Mouse (Mus musculus): ENCODE measurements around the gene Ust. TPM values are rescaled to one million over a fixed set of nuclear protein-coding genes. Genes with fewer than 3 reads are reported as not detected.

The Ust gene
- polyA plus RNA-seq, 1 experiment from 2014 or later: 2.0 TPM

DNA sequence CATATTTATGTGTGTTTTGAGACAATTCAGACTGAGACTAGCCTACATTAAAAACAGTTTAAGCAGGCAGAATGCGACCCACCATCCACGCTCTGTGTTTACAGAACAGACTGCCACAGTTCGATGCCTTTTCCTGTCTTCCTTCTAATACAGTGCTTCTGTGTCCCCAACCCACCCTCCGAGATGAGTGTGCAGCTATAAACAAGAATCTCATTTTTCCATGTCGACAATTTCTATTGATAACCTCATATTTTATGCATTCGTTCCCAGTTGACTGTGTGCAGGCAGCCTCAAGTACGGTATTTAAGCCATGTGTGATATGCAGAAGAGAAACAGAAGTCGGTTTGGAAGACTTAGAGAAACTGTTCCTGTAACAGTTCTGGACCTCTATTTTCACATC, 6.9 kb downstream of the Ust start:
- H3K9me3 ChIP-seq (ENCODE audit: control insufficient read depth): no peaks in the 10 kb centered on the region
- 56% methylated on average over 8 of the region's 8 CpGs for WGBS
- no peaks in the 10 kb centered on the region for H3K4me1 ChIP-seq (replicated peaks; ENCODE audit: control insufficient read depth, insufficient read depth, low read length)
- ATAC-seq: no peak
- H3K4me2 ChIP-seq (replicated peaks; ENCODE audit: low read depth): no peak overlapping the region
- TF ChIP-seq CTCF (IDR thresholded peaks at IDR 0.05; ENCODE audit: low read depth): no peak
- no peaks in the 10 kb centered on the region for H3K36me3 ChIP-seq (ENCODE audit: control insufficient read depth, insufficient read depth)
- H3K4me3 ChIP-seq (ENCODE audit: low read depth, low read length): no peak overlapping the region
- H3K27ac ChIP-seq (ENCODE audit: low read depth, low read length): no peak overlapping the region
- no peak overlapping the region for H3K9ac ChIP-seq (ENCODE audit: low read depth, low read length)
- H3K27me3 ChIP-seq (replicated peaks; ENCODE audit: control insufficient read depth, insufficient read depth, low read length): 0 out of 2 replicates have a peak, but pooled peaks cover 4% of the 10 kb centered on the region

DNA sequence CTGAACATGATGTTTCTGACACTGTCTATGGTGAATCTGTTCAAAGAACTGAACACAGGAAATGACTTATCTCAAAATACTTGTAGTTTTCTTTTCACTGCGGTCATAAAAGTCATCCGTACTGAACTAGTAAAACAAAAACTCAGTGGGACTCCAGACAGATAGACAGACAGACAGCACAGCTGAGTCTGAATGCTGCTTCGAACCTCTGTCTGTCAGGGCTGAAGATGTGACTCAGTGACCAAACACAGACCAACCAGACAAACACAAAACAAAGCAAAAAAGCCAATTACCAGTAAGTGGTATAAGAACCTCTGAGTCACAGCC, 12.4 kb downstream of the Ust start:
- H3K4me1 ChIP-seq (replicated peaks; ENCODE audit: control insufficient read depth, insufficient read depth, low read length): no peaks in the 10 kb centered on the region
- no peaks in the 10 kb centered on the region for H3K9me3 ChIP-seq (ENCODE audit: control insufficient read depth)
- H3K27ac ChIP-seq (ENCODE audit: low read depth, low read length): no peak overlapping the region
- no peaks in the 10 kb centered on the region for H3K27me3 ChIP-seq (replicated peaks; ENCODE audit: control insufficient read depth, insufficient read depth, low read length)
- no peak overlapping the region for H3K4me3 ChIP-seq (ENCODE audit: low read depth, low read length)
- ATAC-seq: no peak
- no peak overlapping the region for H3K9ac ChIP-seq (ENCODE audit: low read depth, low read length)
- H3K36me3 ChIP-seq (ENCODE audit: control insufficient read depth, insufficient read depth): no peaks in the 10 kb centered on the region
- no peak for TF ChIP-seq CTCF (IDR thresholded peaks at IDR 0.05; ENCODE audit: low read depth)
- 37% methylated on average over 3 of the region's 3 CpGs for WGBS
- H3K4me2 ChIP-seq (replicated peaks; ENCODE audit: low read depth): no peak overlapping the region

DNA sequence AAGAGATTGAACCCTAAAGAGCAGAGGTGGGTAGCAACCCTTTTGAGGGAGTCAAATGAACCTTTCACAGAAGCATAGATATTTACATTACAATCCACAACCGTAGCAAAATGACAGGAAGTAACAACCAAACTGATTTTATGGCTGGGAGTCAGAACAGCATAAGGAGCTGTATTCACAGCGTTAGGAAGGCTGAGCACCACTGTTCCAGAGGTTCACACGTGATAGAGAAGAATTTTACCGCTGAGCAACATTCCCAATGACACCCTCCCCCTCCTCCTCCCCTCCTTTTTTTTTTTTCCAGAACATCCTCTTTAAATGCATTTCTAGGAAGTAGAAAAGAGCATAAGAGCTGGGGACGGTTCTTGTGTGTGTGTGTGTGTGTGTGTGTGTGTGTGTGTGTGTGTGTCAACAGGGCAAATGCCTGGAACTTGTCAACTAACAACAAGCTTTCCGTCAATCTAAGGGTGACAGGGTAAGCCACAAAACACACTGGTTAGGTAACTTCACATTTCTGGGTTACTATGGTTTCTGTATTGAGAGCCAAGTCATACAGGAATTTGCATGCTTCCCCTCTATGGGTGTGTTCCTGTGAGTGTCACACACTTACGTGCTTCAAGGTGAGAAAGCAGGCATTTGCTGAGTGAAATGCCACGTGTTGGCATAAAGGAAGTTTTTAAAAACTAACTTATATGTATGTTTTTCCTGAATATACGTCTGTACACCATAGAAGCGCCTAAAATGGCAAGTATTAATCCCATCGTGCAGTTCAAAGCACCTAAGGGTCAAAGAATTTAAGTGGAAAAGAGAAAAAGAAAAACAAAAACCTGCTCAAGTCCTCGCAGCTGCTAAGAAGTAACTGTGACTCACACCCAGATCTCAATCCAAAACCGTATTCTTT, 13.0 kb downstream of the Ust start:
- Histone ChIP-seq H3K9ac (ENCODE audit: low read depth, low read length) (no peak overlapping the region), H3K4me3 (ENCODE audit: low read depth, low read length) (no peak overlapping the region), H3K36me3 (ENCODE audit: control insufficient read depth, insufficient read depth) (no peaks in the 10 kb centered on the region), H3K4me1 (replicated peaks; ENCODE audit: control insufficient read depth, insufficient read depth, low read length) (no peaks in the 10 kb centered on the region), H3K27ac (ENCODE audit: low read depth, low read length) (no peak overlapping the region), H3K27me3 (replicated peaks; ENCODE audit: control insufficient read depth, insufficient read depth, low read length) (no peaks in the 10 kb centered on the region), H3K4me2 (replicated peaks; ENCODE audit: low read depth) (no peak overlapping the region), H3K9me3 (ENCODE audit: control insufficient read depth) (no peaks in the 10 kb centered on the region)
- no peak for ATAC-seq
- TF ChIP-seq CTCF (IDR thresholded peaks at IDR 0.05; ENCODE audit: low read depth): no peak
- 39% methylated on average over 13 of the region's 13 CpGs for WGBS

- no peak for ATAC-seq
- Histone ChIP-seq H3K27ac (ENCODE audit: low read depth, low read length) (no peak overlapping the region), H3K27me3 (replicated peaks; ENCODE audit: control insufficient read depth, insufficient read depth, low read length) (no peaks in the 10 kb centered on the region), H3K9me3 (ENCODE audit: control insufficient read depth) (no peaks in the 10 kb centered on the region), H3K4me3 (ENCODE audit: low read depth, low read length) (no peak overlapping the region), H3K4me1 (replicated peaks; ENCODE audit: control insufficient read depth, insufficient read depth, low read length) (no peaks in the 10 kb centered on the region), H3K36me3 (ENCODE audit: control insufficient read depth, insufficient read depth) (no peaks in the 10 kb centered on the region), H3K9ac (ENCODE audit: low read depth, low read length) (no peak overlapping the region), H3K4me2 (replicated peaks; ENCODE audit: low read depth) (no peak overlapping the region)
- TF ChIP-seq CTCF (IDR thresholded peaks at IDR 0.05; ENCODE audit: low read depth): no peak
- WGBS: 81% methylated on average over 4 of the region's 4 CpGs
These were observed 13.8 kb downstream of the Ust start for GRCm38 (mm10) chr10:8504832-8505231.

DNA sequence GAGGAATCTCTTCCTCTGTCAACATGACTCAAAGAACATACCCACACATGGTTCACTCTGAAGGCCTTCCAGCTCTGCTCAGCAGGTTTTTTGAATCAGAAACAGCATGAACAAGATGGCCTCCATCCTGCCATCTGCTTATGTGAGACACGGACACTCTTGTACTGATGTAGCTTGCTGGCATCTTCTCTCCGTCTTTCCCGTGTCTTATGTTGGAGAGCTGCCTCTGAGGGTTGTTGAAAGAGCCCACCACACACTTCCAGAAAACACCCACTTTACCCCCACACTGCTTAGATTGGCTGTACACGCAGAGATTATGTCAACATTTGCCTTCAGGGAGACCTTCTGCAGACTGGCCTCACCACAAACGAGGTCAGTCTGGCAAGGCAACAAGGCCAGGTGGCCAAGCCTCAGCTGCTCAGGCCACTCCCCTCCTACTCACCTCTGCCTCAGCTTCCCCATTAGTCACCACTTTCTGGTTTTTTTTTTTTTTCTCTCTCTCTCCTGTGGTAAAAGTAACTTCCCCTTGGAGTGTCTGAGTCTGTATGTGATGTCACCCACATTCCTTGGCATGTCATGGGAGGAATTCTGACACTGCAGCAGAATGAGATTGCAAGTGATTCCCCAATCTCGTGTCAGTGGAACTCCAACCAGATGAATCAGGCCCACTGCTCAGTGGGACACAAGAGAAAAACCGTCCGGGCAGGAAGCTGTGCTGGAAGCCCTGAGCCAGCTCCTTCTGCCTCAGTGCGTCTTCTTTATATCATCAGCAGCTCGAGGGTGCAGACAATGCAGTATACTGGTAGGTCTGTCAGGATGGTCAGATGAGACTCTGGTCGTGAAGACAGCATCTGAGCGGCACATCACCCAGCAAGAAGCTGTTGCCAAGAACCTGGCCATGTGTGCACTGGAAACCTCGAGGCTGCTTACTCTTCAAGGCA, 19.4 kb downstream of the Ust start:
- no peaks in the 10 kb centered on the region for H3K36me3 ChIP-seq (ENCODE audit: control insufficient read depth, insufficient read depth)
- no peak overlapping the region for H3K4me3 ChIP-seq (ENCODE audit: low read depth, low read length)
- H3K27ac ChIP-seq (ENCODE audit: low read depth, low read length): no peak overlapping the region
- no peak overlapping the region for H3K9ac ChIP-seq (ENCODE audit: low read depth, low read length)
- H3K4me2 ChIP-seq (replicated peaks; ENCODE audit: low read depth): no peak overlapping the region
- H3K4me1 ChIP-seq (replicated peaks; ENCODE audit: control insufficient read depth, insufficient read depth, low read length): no peaks in the 10 kb centered on the region
- TF ChIP-seq CTCF (IDR thresholded peaks at IDR 0.05; ENCODE audit: low read depth): no peak
- H3K27me3 ChIP-seq (replicated peaks; ENCODE audit: control insufficient read depth, insufficient read depth, low read length): no peaks in the 10 kb centered on the region
- no peak for ATAC-seq
- no peaks in the 10 kb centered on the region for H3K9me3 ChIP-seq (ENCODE audit: control insufficient read depth)
- 65% methylated on average over 13 of the region's 13 CpGs for WGBS

GRCm38 (mm10) chr10:8495543-8496141, 23.0 kb downstream of the Ust start:
- ATAC-seq: no peak
- no peak overlapping the region for H3K9ac ChIP-seq (ENCODE audit: low read depth, low read length)
- 49% methylated on average over 5 of the region's 5 CpGs for WGBS
- TF ChIP-seq CTCF (IDR thresholded peaks at IDR 0.05; ENCODE audit: low read depth): no peak
- no peaks in the 10 kb centered on the region for H3K4me1 ChIP-seq (replicated peaks; ENCODE audit: control insufficient read depth, insufficient read depth, low read length)
- H3K4me2 ChIP-seq (replicated peaks; ENCODE audit: low read depth): no peak overlapping the region
- no peak overlapping the region for H3K27ac ChIP-seq (ENCODE audit: low read depth, low read length)
- no peak overlapping the region for H3K4me3 ChIP-seq (ENCODE audit: low read depth, low read length)
- no peaks in the 10 kb centered on the region for H3K36me3 ChIP-seq (ENCODE audit: control insufficient read depth, insufficient read depth)
- H3K27me3 ChIP-seq (replicated peaks; ENCODE audit: control insufficient read depth, insufficient read depth, low read length): no peaks in the 10 kb centered on the region
- no peaks in the 10 kb centered on the region for H3K9me3 ChIP-seq (ENCODE audit: control insufficient read depth)

All from intestine, postnatal 0 days (tissue).